Mouse (Mus musculus) spleen, adult 12 weeks (tissue): ENCODE data around the gene Nr1i3.

ENCODE experiments used
- DNase-seq: peaks from one replicate; pipeline ENCODE4 v3.0.0; 2022; ENCODE audit warnings: low spot score

Nr1i3 gene

GRCm38 (mm10) chr1:171251594-171252324 lies 38.0 kb downstream of the Nr1i3 start:
- DNase-seq: no peak

DNA sequence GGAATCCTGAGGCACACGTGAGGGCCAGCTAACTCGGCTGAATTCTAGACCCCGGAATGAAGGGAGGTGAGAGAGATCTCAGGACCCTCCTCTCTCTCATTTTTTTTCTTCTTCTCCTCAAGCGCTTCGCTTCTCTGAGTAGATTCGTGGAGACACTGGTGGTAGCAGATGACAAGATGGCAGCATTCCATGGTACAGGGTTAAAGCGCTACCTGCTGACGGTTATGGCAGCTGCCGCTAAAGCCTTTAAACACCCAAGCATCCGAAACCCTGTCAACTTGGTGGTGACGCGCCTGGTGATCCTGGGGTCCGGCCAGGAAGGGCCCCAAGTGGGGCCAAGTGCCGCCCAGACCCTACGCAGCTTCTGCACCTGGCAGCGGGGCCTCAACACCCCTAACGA lies 38.6 kb downstream of the Nr1i3 start:
- no peak for DNase-seq

GRCm38 (mm10) chr1:171256095-171256818 lies 42.5 kb downstream of the Nr1i3 start:
- DNase-seq: no peak

- peak; percentile 32 for DNase-seq
Observed at GRCm38 (mm10) chr1:171256937-171257548, 43.3 kb downstream of the Nr1i3 start.

GRCm38 (mm10) chr1:171257781-171258180 lies 44.0 kb downstream of the Nr1i3 start:
- DNase-seq: no peak

DNA sequence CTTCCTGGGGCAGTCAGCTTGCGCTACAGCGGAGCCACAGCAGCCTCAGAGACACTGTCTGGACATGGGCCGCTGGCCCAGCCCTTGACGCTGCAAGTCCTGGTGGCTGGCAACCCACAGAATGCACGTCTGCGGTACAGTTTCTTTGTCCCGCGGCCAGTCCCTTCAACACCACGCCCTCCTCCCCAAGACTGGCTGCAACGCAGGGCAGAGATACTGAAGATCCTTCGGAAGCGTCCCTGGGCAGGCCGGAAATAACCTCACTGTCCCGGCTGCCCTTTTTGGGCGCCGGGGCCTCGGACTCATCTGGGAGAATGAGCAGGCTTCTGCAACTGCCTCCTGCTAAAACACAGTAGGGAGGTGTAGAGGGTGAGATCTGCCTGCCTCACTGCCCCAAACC lies 45.2 kb downstream of the Nr1i3 start:
- no peak for DNase-seq

DNA sequence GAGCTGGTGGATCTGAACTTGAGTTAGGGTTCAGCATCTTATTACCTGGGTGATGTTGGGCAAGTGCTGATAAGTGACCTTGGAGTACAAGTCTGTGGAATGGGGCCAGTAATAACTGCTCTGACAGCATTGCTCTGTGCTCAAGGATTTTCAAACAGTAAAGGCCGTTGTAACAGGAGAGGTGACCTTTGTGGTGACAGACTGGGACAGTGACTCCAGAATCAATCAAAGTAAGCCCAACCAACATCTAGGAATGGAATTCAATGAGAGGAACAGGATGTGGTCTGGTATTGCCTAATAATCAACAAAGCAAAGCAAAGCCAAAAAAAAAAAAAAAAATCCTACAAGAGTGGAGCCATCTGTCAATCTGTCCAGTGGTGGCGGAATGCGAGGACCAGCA lies 46.5 kb downstream of the Nr1i3 start:
- no peak for DNase-seq

GRCm38 (mm10) chr1:171262594-171263130 lies 48.9 kb downstream of the Nr1i3 start:
- no peak for DNase-seq

GRCm38 (mm10) chr1:171263185-171263611 lies 49.4 kb downstream of the Nr1i3 start:
- no peak for DNase-seq

GRCm38 (mm10) chr1:171263666-171264461 lies 50.1 kb downstream of the Nr1i3 start:
- no peak for DNase-seq

DNA sequence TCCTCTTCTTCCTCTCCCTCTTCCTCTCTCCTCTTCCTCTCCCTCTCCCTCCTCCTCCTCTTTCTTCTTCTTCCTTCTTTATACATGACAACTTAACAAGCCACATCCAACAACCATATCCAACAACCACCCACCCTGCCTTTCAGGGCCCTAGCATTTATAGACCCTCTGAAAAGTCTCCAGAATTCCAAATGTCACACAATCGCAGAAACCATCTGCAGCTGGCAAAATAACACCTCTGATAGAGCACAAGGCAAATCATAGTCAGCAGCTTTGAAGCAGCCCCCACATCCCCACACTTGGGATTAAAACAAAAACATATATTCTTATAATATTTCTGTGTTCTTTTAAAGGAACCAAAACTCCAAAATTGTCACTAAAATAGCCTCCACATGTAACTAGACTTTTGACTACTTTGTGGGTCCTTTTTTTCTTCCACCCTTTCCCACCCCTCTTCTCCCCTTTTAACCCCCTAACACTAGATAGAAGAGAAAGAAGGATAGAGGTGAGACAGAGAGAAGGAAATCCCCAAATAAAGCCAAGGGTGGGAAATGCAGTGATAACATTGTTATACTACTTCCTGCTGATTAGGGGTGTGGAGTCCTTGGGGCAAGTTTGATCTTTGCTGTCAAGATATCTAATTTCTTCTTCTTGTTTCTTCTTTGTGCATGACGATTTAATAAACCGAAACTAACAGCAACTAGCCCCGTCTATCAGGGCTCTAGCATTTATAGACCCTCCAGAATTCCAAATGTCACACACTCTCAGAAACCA lies 52.4 kb downstream of the Nr1i3 start:
- no peak for DNase-seq

DNA sequence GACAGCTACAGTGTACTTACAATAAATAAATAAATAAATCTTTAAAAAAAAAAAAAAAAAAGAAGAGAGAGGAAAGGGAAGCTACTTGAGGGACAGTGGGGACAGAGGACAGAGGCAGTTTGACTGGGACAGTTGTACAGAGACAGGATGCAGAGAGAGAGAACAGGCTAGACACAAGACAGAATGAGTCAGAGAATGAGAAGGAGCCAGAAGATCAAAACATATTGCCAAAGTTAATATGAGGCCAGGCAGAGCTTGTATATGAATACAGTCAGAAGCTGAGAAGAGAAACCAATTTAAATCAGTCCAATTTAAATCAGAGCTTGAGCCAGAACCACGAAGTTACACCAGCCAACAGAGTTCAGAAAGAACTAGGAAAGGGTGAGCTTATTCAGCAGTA lies 54.6 kb downstream of the Nr1i3 start:
- no peak for DNase-seq

GRCm38 (mm10) chr1:171269848-171270572 lies 56.2 kb downstream of the Nr1i3 start, which contains the start of gene B4galt3:
Gene B4galt3 (plus strand): TSS chr1:171270328.
- peak; percentile 94 for DNase-seq
